Mouse (Mus musculus) neural tube, embryonic 10.5 days (tissue): ENCODE data around the gene Ccdc105.

Source experiments
- DNase-seq: peaks from one replicate; pipeline ENCODE4 v3.0.0-alpha.2; 2017; ENCODE audit warnings: low spot score; ENCODE audit errors: extremely low spot score

Gene Ccdc105

DNA sequence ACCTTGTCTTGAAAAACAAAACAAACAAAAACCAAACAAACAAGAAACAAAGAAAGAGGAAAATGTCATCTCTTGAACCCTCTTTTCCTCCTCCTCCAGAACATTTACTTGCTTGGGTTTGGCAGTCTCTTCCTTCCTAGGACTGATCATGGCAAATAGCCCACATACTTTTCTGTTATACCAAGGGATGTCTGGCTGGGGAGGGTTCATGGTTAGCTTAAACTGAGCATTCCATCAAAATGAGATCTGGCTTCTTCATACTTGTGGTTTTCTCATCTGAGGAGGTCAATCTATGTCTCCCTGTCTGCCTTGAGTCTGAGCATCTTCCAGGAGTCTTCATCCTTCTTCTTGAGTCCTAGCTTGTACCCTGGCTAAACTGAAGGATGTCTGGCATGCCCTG, 36.6 kb downstream of the Ccdc105 start:
- DNase-seq: no peak

DNA sequence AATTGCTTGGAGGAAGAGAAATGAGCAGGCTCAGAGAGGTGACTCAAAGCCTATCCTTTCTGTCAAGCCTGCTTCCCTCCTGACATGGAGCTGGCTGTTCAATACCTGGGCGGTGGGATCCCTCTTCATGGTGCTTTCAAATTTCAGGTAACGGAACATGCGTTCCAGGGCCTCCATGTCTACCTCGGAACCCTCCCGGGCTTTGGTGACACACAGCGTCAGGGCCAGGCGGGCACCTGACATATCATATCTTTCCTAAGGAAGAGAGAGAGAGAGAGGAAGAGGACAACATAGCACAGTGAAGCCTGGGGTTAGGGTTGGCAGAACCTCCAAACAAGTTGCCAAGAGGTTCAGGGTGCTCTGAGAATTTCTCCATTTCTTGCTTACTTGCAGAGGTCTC, 37.7 kb downstream of the Ccdc105 start:
- DNase-seq: no peak

DNA sequence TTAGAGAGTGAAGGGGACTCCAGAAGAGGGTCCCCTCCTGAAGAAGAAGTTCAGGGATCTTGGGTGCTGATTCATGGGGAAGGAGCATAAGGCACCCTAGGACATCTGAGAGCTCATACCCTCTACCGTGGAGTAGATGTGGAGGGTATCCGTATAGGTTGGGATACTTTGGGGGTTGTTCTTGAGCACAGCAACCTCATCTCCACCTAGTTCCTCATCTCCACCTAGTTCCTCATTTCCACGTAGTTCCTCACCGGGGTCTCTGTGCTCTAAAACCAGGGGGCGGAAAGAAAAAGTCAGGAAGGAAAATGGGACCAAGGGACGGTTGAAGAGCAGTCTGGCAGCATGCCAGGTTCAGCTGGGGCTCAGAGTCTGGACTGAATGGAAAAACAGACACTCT, 38.7 kb downstream of the Ccdc105 start:
- DNase-seq: no peak

DNA sequence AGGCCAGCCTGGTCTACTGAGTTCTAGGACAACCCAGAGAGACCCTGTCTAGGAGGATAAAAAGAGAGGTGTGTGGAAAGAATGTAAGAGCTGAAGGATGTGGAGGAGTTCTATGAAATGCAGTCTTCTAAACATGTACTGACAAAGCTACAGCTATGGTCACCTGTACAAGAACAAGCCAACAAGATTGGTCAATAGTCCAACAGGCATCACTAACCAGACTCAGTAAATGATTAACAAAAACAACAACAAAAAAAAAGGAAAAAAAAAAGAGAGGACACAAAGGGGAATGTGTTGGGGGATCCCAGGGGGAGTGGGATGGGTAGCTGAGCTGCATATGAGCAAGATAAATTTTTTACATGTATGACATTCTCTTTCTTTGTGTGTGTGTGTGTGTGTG, 42.2 kb downstream of the Ccdc105 start:
- no peak for DNase-seq

DNA sequence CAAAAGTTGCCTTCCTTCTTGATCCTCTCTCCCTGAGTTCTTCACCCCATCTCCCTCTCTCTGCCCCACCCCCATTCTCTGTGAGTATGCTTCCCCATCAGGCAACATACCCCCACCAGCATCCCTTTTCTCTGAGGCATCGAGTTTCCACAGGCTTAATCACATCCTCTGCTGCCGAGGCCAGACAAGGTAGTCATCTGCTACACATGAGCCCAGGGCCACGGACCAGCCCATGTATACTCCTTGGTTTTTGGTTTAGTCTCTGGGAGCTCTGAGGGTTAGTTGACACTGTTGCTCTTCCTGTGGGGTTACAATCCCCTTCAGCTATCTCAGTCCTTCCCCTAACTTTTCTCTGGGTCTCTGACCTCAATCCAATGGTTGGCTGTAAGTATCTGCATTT, 52.0 kb downstream of the Ccdc105 start:
- no peak for DNase-seq
